Mouse (Mus musculus): ENCODE results near the gene Prkrip1. TPM values are rescaled to one million over a fixed set of nuclear protein-coding genes. Genes with fewer than 3 reads are reported as not detected.
A peak's percentile ranks its signal among the peaks of the same experiment; 100 is the strongest.

The Prkrip1 gene
- polyA plus RNA-seq, 1 experiment from 2014 or later: 77.6 TPM

DNA sequence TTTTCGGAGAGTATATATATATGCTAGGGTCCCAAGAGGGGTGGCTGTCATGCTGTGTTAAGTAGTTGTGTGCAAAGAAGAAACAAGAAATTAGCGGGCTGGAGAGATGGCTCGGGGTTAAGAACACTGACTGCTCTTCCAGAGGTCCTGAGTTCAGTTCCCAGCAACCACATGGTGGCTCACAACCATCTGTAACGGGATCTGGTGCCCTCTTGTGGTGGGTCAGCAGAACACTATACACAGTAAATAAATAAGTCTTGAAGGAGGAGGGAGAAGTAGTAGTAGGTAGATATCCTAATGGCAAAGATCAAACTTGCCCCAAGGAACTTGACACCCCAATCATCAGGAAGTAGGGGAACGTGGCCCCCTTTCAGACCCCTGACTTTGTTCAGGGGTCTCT, 56.0 kb downstream of the Prkrip1 start:
- H3K27ac ChIP-seq: no peak overlapping the region
- no peak overlapping the region for H3K4me3 ChIP-seq
- H3K27me3 ChIP-seq (ENCODE audit: insufficient read depth, poor library complexity, severe bottlenecking): no peaks in the 10 kb centered on the region
- H3K9me3 ChIP-seq: peaks cover 6% of the 10 kb centered on the region; the same call in 1 of the 2 replicates
- WGBS: 82% methylated on average over 5 of the region's 5 CpGs
- H3K4me1 ChIP-seq (replicated peaks): no peaks in the 10 kb centered on the region
- no peak for DNase-seq (ENCODE audit: low spot score)
- peaks cover 48% of the 10 kb centered on the region for H3K36me3 ChIP-seq

DNA sequence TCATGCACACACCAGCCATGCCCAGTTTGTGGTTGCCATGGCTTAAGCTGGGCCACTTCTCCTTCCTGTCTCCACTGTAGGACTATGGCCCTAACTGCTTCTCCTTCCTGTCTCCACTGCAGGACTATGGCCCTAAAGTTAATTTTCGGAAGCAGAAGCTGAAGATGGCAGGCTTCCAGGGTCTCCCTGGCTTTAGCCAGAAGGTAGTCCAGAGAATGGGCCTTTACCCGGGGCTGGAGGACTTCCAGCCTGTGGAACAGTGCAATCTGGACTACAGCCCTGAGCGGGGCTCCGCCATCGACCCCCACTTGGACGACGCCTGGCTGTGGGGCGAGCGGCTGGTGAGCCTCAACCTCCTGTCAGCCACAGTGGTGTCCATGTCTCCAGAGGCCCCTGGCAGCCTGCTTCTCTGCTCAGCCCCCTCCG, 58.7 kb downstream of the Prkrip1 start:
- Histone ChIP-seq H3K4me1 (replicated peaks) (peaks cover 14% of the 10 kb centered on the region), H3K27me3 (ENCODE audit: insufficient read depth, poor library complexity, severe bottlenecking) (no peaks in the 10 kb centered on the region), H3K4me3 (no peak overlapping the region), H3K9me3 (peaks cover 6% of the 10 kb centered on the region; the same call in 1 of the 2 replicates), H3K27ac (no peak overlapping the region), H3K36me3 (peaks cover 48% of the 10 kb centered on the region)
- DNase-seq (ENCODE audit: low spot score): no peak
- WGBS: 95% methylated on average over 10 of the region's 10 CpGs

DNA sequence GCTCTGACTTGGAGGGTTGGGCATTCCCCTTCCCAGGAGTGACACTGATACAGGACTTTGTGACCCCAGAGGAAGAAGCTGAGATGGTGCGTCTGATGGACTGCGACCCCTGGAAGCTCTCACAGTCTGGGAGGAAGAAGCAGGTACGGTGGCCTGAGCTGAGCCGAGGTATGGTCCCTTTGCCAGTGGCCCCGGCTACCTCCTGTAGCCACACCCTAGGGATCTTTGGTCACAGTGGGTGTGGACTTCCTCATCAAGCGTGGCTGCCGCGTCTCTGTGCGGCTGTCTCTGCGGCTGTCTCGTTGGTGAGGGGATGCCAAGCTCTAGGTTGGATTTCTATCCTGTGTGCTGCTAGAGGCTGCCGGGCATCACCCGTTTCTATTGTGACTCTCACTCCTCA, 59.4 kb downstream of the Prkrip1 start:
- no peak for DNase-seq (ENCODE audit: low spot score)
- Histone ChIP-seq H3K36me3 (peaks cover 49% of the 10 kb centered on the region), H3K27me3 (ENCODE audit: insufficient read depth, poor library complexity, severe bottlenecking) (no peaks in the 10 kb centered on the region), H3K4me3 (no peak overlapping the region), H3K27ac (no peak overlapping the region), H3K4me1 (replicated peaks) (peaks cover 21% of the 10 kb centered on the region), H3K9me3 (peaks cover 6% of the 10 kb centered on the region; the same call in 1 of the 2 replicates)
- WGBS: 96% methylated on average over 13 of the region's 13 CpGs

DNA sequence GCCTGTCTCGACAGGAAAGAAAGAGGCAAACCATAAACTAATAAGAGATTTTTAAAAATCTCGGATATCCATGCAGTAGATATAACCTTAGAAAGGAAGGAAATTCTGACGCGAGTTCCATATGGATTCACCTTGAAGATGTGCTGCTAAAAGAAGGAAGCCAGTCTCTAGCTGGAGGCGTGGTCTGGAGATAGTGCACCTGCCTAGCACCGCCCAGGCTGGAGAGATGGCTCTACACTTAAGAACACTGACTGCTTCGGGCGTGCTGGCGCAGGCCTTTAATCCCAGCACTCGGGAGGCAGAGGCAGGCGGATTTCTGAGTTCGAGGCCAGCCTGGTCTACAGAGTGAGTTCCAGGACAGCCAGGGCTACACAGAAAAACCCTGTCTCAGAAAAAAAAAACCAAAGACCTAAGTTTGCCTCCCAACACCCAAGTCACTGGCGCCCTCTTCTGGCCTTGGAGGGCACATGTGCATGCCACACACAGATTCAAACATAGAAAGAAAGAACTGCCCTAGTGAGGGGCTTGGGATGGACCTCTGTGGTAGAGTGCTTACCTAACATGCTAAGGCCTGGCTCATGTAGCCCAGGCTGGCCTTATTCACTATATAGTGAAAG, 61.0 kb downstream of the Prkrip1 start:
- DNase-seq (ENCODE audit: low spot score): peak; percentile 49
- H3K36me3 ChIP-seq: peaks cover 66% of the 10 kb centered on the region

DNA sequence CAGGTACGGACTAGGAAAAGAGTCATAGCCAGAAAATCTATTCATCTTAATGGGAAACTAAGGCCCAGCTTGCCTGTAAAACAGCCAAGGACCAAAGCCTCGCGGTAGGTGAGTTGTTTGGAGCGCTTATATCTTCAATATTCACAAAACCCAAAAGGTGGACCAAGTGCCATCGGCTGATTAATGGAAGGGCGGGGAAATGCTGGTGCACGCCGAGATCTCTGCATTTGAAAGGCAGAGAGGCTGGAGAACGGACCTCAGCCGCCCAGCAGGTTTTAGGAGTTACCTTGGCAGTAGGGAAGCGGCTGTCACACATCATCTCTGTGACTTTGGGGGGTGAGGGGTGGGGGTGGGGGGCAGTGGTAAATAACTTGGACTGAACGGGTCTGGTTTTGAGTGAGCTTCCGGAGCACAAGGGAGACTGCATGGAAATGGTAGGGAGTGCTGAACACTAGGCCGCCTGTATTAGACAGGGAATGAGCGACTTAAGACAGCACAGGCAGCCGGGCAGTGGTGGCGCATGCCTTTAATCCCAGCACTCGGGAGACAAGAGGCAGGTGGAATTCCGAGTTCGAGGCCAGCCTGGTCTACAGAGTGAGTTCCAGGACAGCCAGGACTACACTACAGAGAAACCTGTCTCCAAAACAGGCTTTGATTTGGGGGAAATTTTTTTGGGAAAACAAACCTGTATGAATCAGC, 62.3 kb downstream of the Prkrip1 start:
- no peaks in the 10 kb centered on the region for H3K9me3 ChIP-seq
- DNase-seq (ENCODE audit: low spot score): no peak
- H3K27ac ChIP-seq: peak overlapping the region; percentile 92
- H3K4me3 ChIP-seq: peak overlapping the region; percentile 70
- peaks cover 23% of the 10 kb centered on the region for H3K4me1 ChIP-seq (replicated peaks)
- peaks cover 66% of the 10 kb centered on the region for H3K36me3 ChIP-seq
- H3K27me3 ChIP-seq (ENCODE audit: insufficient read depth, poor library complexity, severe bottlenecking): no peaks in the 10 kb centered on the region
- WGBS: 8% methylated on average over 20 of the region's 20 CpGs

More for the DNA sequence above, 61.0 kb downstream of the Prkrip1 start:
- 71% methylated on average over 13 of the region's 13 CpGs for WGBS
- Histone ChIP-seq H3K4me3 (no peak overlapping the region), H3K27ac (no peak overlapping the region), H3K9me3 (0 out of 2 replicates have a peak, but pooled peaks cover 2% of the 10 kb centered on the region), H3K27me3 (ENCODE audit: insufficient read depth, poor library complexity, severe bottlenecking) (no peaks in the 10 kb centered on the region), H3K4me1 (replicated peaks) (peaks cover 23% of the 10 kb centered on the region)

DNA sequence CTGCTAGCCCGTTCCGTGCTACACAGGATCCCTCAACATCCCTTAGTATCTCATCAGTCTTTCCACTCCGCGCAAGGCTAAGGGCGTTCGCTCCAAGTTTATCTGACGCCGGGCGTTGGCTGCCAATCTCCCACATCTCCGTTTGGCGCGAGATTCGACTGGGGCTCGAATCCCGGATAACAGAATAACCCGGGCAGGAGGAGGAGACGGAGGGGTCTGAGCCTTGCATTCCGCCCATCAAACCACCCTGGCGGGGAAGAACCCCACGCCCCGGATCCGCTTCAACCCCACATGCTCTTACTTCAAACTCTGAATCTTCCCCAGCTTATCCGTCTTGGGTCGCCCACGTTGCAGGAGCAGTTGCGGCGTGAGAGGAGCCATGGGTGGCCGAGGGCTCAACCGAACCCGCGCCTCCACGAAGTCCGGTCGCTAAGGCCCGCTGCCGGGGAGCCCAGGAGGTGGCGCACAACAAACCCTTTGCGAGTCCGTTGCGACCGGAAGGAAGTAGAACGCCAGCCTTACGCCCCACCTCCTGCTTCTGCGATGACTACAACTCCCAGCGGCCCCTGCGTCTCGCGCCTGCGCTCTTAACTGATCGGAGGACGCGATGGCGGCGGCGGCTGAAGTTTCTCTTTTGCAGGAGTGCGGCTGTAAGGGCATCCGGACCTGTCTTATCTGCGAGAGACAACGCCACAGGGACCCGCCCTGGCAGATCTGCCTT, 63.0 kb downstream of the Prkrip1 start, which contains the start of the genes Lrwd1 and Alkbh4:
Lrwd1 (minus strand) TSS at position 504 of the 721 bp plus-strand sequence.
Alkbh4 (plus strand) TSS at position 576 of the 721 bp plus-strand sequence.
- peak within 1 kb of the TSS; percentile 92 for H3K27ac ChIP-seq
- under 1% methylated on average over 60 of the region's 60 CpGs for WGBS
- peaks cover 65% of the 10 kb centered on the region for H3K36me3 ChIP-seq
- H3K9me3 ChIP-seq: no peaks in the 10 kb centered on the region
- no peaks in the 10 kb centered on the region for H3K27me3 ChIP-seq (ENCODE audit: insufficient read depth, poor library complexity, severe bottlenecking)
- peak; percentile 96 for DNase-seq (ENCODE audit: low spot score)
- H3K4me3 ChIP-seq: peak within 1 kb of the TSS; percentile 70
- peaks cover 23% of the 10 kb centered on the region for H3K4me1 ChIP-seq (replicated peaks)

Other genes with a start within 250 kb of the Prkrip1 start
- 1.3 and 1.6 TPM in 2 replicates for gene Ssc4d, start 224.4 kb downstream of the Prkrip1 start, polyA plus RNA-seq (2016; fragmentation: Nextera tagmentation; extraction: Ambion mirVana)
- not detected in 2 replicates for gene Zp3, start 218.9 kb downstream of the Prkrip1 start, polyA plus RNA-seq (2016; fragmentation: Nextera tagmentation; extraction: Ambion mirVana)
- 34.8 and 38.1 TPM in 2 replicates for gene Dtx2, start 204.2 kb downstream of the Prkrip1 start, polyA plus RNA-seq (2016; fragmentation: Nextera tagmentation; extraction: Ambion mirVana)
- 0.09 and 0.26 TPM in 2 replicates for gene Upk3b, start 160.5 kb downstream of the Prkrip1 start, polyA plus RNA-seq (2016; fragmentation: Nextera tagmentation; extraction: Ambion mirVana)
- 1.1 and 1.8 TPM in 2 replicates for gene Upk3bl, start 144.5 kb downstream of the Prkrip1 start, polyA plus RNA-seq (2016; fragmentation: Nextera tagmentation; extraction: Ambion mirVana)
- gene Rasa4, start 115.0 kb downstream of the Prkrip1 start, polyA plus RNA-seq (2016; fragmentation: Nextera tagmentation; extraction: Ambion mirVana): 4.8 and 5.5 TPM in 2 replicates
- 288 and 292 TPM in 2 replicates for gene Polr2j, start 82.3 kb downstream of the Prkrip1 start, polyA plus RNA-seq (2016; fragmentation: Nextera tagmentation; extraction: Ambion mirVana)
- 54.3 and 59.7 TPM in 2 replicates for gene Lrwd1, start 62.9 kb downstream of the Prkrip1 start, polyA plus RNA-seq (2016; fragmentation: Nextera tagmentation; extraction: Ambion mirVana)
- gene Alkbh4, start 62.8 kb downstream of the Prkrip1 start, polyA plus RNA-seq (2016; fragmentation: Nextera tagmentation; extraction: Ambion mirVana): 25.1 and 25.7 TPM in 2 replicates
- gene Orai2, start 28.2 kb downstream of the Prkrip1 start, polyA plus RNA-seq (2016; fragmentation: Nextera tagmentation; extraction: Ambion mirVana): 8.5 and 10.9 TPM in 2 replicates
- gene Sh2b2, start 47.6 kb upstream of the Prkrip1 start, polyA plus RNA-seq (2016; fragmentation: Nextera tagmentation; extraction: Ambion mirVana): 14.1 and 17.3 TPM in 2 replicates